Mouse (Mus musculus) liver, embryonic 14.5 days (tissue): ENCODE measurements at regions not wholly inside any gene's neighbourhood (a gene's known extent, or its start where the extent isn't known, plus 50 kb on each side); places are given as distances from the start of the nearest gene placed in this dataset.

Source experiments
- ATAC-seq: fragments of 200-750 bp; cut with Nextera tagmentation; 2 replicates; pipeline ENCODE4 v1.8.0; 2017; ENCODE audit warnings: moderate number of reproducible peaks, mild to moderate bottlenecking, moderate library complexity; ENCODE audit not compliant: insufficient read depth
- DNase-seq, 3 experiments: peaks; one replicate each; pipeline ENCODE4 v3.0.0-alpha.2; 2012 to 2013; ENCODE audit warnings: low read depth in 3 of 3, low spot score in 3 of 3
- H3K27ac ChIP-seq: fragments of 300-500 bp; sonication (generic); 2 replicates; pipeline ENCODE4 v1.5.1; 2014; ENCODE audit warnings: moderate library complexity, mild to moderate bottlenecking, control low read depth, inconsistent platforms
- H3K27me3 ChIP-seq: fragments of 300-500 bp; sonication (generic); 2 replicates; pipeline ENCODE4 v1.6.1; 2014; ENCODE audit warnings: mild to moderate bottlenecking, low read length, moderate library complexity; ENCODE audit not compliant: control insufficient read depth, insufficient read depth
- H3K36me3 ChIP-seq: fragments of 300-500 bp; sonication (generic); replicated peaks from 2 replicates; pipeline ENCODE4 v1.6.1; 2014; ENCODE audit warnings: low read depth; ENCODE audit not compliant: control insufficient read depth, insufficient read depth
- H3K4me1 ChIP-seq, 2 experiments: fragments of 200-500 bp in 1 of 2; fragments of 300-500 bp in 1 of 2; sonication (generic) in 1 of 2; replicated peaks; 2 replicates each; pipeline ENCODE4 v1.6.1; 2012 to 2014; ENCODE audit warnings: antibody characterized with exemption in 1 of 2, inconsistent platforms in 1 of 2, low read length in 1 of 2; ENCODE audit not compliant: control insufficient read depth in 2 of 2, insufficient read depth in 2 of 2
- H3K4me2 ChIP-seq: fragments of 300-500 bp; sonication (generic); 2 replicates; pipeline ENCODE4 v1.6.1; 2014; ENCODE audit warnings: low read depth, mild to moderate bottlenecking, control low read depth, moderate library complexity
- H3K4me3 ChIP-seq, 2 experiments: fragments of 200-500 bp in 1 of 2; fragments of 300-500 bp in 1 of 2; sonication (generic) in 1 of 2; 2 replicates each; pipeline ENCODE4 v1.5.1; 2012 to 2014; ENCODE audit warnings: low read depth in 2 of 2, low read length in 2 of 2, mild to moderate bottlenecking in 2 of 2, control low read depth in 1 of 2, inconsistent platforms in 1 of 2, moderate library complexity in 1 of 2; ENCODE audit not compliant: insufficient read depth in 1 of 2
- H3K9ac ChIP-seq: fragments of 300-500 bp; sonication (generic); replicated peaks from 2 replicates; pipeline ENCODE4 v1.6.1; 2014; ENCODE audit warnings: mild to moderate bottlenecking, control low read depth, moderate library complexity
- H3K9me3 ChIP-seq: fragments of 300-500 bp; sonication (generic); 2 replicates; pipeline ENCODE4 v1.6.1; 2016; ENCODE audit warnings: low read length, mixed read lengths; ENCODE audit not compliant: control insufficient read depth
- CTCF ChIP-seq: IDR thresholded peaks from 2 replicates; pipeline ENCODE4 v1.5.1; 2016; ENCODE audit warnings: antibody characterized with exemption, low read depth, control low read depth
- EP300 ChIP-seq: IDR thresholded peaks from 2 replicates; pipeline ENCODE4 v1.6.1; 2016; ENCODE audit warnings: antibody characterized with exemption, low read depth
- WGBS: fragments of 180-500 bp; shearing (Covaris S2); extraction: QIAGEN DNeasy Blood & Tissue Kit; methylation state at CpG from one replicate; pipeline ENCODE4 v1.1.7; 2014; ENCODE audit not compliant: insufficient replicate concordance; 5-methylcytosine and 5-hydroxymethylcytosine counted together

GRCm38 (mm10) chr7:36859428-36859827 is 161.5 kb downstream of the Tshz3 start:
- Histone ChIP-seq H3K36me3 (no peaks in the 10 kb centered on the region), H3K27ac (no peak overlapping the region), H3K9me3 (no peaks in the 10 kb centered on the region; the same call in 1 of the 2 replicates), H3K4me3 (no peak overlapping the region), H3K9ac (no peak overlapping the region), H3K27me3 (no peaks in the 10 kb centered on the region), H3K4me2 (no peak overlapping the region), H3K4me1 (no peaks in the 10 kb centered on the region)
- TF ChIP-seq EP300 (no peak), CTCF (no peak)
- no peak for DNase-seq
- 62% methylated on average over 7 of the region's 7 CpGs for WGBS
- no peak for ATAC-seq

- Histone ChIP-seq H3K27me3 (no peaks in the 10 kb centered on the region), H3K27ac (no peak overlapping the region), H3K4me1 (no peaks in the 10 kb centered on the region), H3K4me3 (no peak overlapping the region), H3K9ac (no peak overlapping the region), H3K9me3 (no peaks in the 10 kb centered on the region), H3K36me3 (no peaks in the 10 kb centered on the region), H3K4me2 (no peak overlapping the region)
- no peak for TF ChIP-seq CTCF
- no peak for TF ChIP-seq EP300
- ATAC-seq (no peak), DNase-seq (no peak)
- WGBS, result 64% methylated on average over 7 of the region's 7 CpGs
Observed at GRCm38 (mm10) chr7:36862481-36862880, 164.6 kb downstream of the Tshz3 start.

- Histone ChIP-seq H3K9me3 (no peaks in the 10 kb centered on the region), H3K27ac (no peak overlapping the region), H3K36me3 (no peaks in the 10 kb centered on the region), H3K27me3 (no peaks in the 10 kb centered on the region), H3K4me3 (no peak overlapping the region), H3K4me2 (no peak overlapping the region), H3K9ac (no peak overlapping the region), H3K4me1 (no peaks in the 10 kb centered on the region)
- WGBS, result 66% methylated on average over 5 of the region's 5 CpGs
- TF ChIP-seq EP300 (no peak), CTCF (no peak)
- ATAC-seq (no peak), DNase-seq (no peak)
Observed at GRCm38 (mm10) chr7:36863745-36864144, 165.8 kb downstream of the Tshz3 start.

- TF ChIP-seq EP300, result no peak
- no peak for TF ChIP-seq CTCF
- DNase-seq (no peak), ATAC-seq (no peak)
- H3K9ac ChIP-seq, result no peak overlapping the region
- no peaks in the 10 kb centered on the region for H3K36me3 ChIP-seq
- WGBS, result 46% methylated on average over 4 of the region's 4 CpGs
- no peak overlapping the region for H3K4me3 ChIP-seq
- no peaks in the 10 kb centered on the region for H3K9me3 ChIP-seq
- no peak overlapping the region for H3K4me2 ChIP-seq
- no peaks in the 10 kb centered on the region for H3K4me1 ChIP-seq
- no peaks in the 10 kb centered on the region for H3K27me3 ChIP-seq
- H3K27ac ChIP-seq, result no peak overlapping the region
Observed at GRCm38 (mm10) chr7:36864675-36865074, 166.8 kb downstream of the Tshz3 start.

- WGBS, result 71% methylated on average over 12 of the region's 12 CpGs
- no peak overlapping the region for H3K27ac ChIP-seq
Observed at GRCm38 (mm10) chr7:36866602-36867001, 168.7 kb downstream of the Tshz3 start.

GRCm38 (mm10) chr7:36874004-36874403 is 176.1 kb downstream of the Tshz3 start:
- no peak overlapping the region for H3K4me3 ChIP-seq
- no peaks in the 10 kb centered on the region for H3K9me3 ChIP-seq
- no peak overlapping the region for H3K4me2 ChIP-seq
- H3K4me1 ChIP-seq, result no peaks in the 10 kb centered on the region
- H3K27ac ChIP-seq, result no peak overlapping the region
- DNase-seq, result no peak
- no peak for TF ChIP-seq EP300
- no peak for TF ChIP-seq CTCF
- ATAC-seq, result no peak
- 53% methylated on average over 5 of the region's 5 CpGs for WGBS
- no peaks in the 10 kb centered on the region for H3K27me3 ChIP-seq
- no peaks in the 10 kb centered on the region for H3K36me3 ChIP-seq
- H3K9ac ChIP-seq, result no peak overlapping the region

More at GRCm38 (mm10) chr7:36866602-36867001, 168.7 kb downstream of the Tshz3 start:
- DNase-seq (no peak), ATAC-seq (no peak)
- Histone ChIP-seq H3K4me3 (no peak overlapping the region), H3K27me3 (no peaks in the 10 kb centered on the region), H3K4me1 (no peaks in the 10 kb centered on the region), H3K9me3 (no peaks in the 10 kb centered on the region), H3K36me3 (no peaks in the 10 kb centered on the region), H3K4me2 (no peak overlapping the region), H3K9ac (no peak overlapping the region)
- no peak for TF ChIP-seq CTCF
- no peak for TF ChIP-seq EP300
